Mouse (Mus musculus): ENCODE data around the gene C1qtnf6. TPM values are rescaled to one million over a fixed set of nuclear protein-coding genes. Genes with fewer than 3 reads are reported as not detected.

Gene C1qtnf6
- polyA plus RNA-seq, 1 experiment from 2014 or later, result 25.5 TPM

GRCm38 (mm10) chr15:78563937-78564336 is 32.7 kb upstream of the C1qtnf6 start:
- H3K27ac ChIP-seq (ENCODE audit: low read length), result no peak overlapping the region
- H3K4me2 ChIP-seq (ENCODE audit: low read depth, low read length), result no peak overlapping the region
- no peaks in the 10 kb centered on the region for H3K4me1 ChIP-seq (ENCODE audit: control insufficient read depth, insufficient read depth, low read length)
- no peak overlapping the region for H3K4me3 ChIP-seq (ENCODE audit: low read length)
- no peaks in the 10 kb centered on the region for H3K36me3 ChIP-seq (ENCODE audit: control insufficient read depth, insufficient read depth, low read length)
- no peak overlapping the region for H3K9ac ChIP-seq (ENCODE audit: low read depth, low read length)
- no peaks in the 10 kb centered on the region for H3K27me3 ChIP-seq (replicated peaks; ENCODE audit: control insufficient read depth, insufficient read depth, low read length)
- H3K9me3 ChIP-seq (ENCODE audit: control insufficient read depth, low read length), result no peaks in the 10 kb centered on the region
- 72% methylated on average over 5 of the region's 5 CpGs for WGBS
- no peak for ATAC-seq

- Histone ChIP-seq H3K36me3 (ENCODE audit: control insufficient read depth, insufficient read depth, low read length) (no peaks in the 10 kb centered on the region), H3K4me1 (ENCODE audit: control insufficient read depth, insufficient read depth, low read length) (no peaks in the 10 kb centered on the region), H3K4me2 (ENCODE audit: low read depth, low read length) (no peak overlapping the region), H3K9ac (ENCODE audit: low read depth, low read length) (no peak overlapping the region), H3K27me3 (replicated peaks; ENCODE audit: control insufficient read depth, insufficient read depth, low read length) (no peaks in the 10 kb centered on the region), H3K4me3 (ENCODE audit: low read length) (no peak overlapping the region), H3K9me3 (ENCODE audit: control insufficient read depth, low read length) (no peaks in the 10 kb centered on the region), H3K27ac (ENCODE audit: low read length) (no peak overlapping the region)
- WGBS, result 95% methylated on average over 3 of the region's 3 CpGs
- ATAC-seq, result no peak
These were observed 32.1 kb upstream of the C1qtnf6 start for GRCm38 (mm10) chr15:78563344-78563743.

- H3K4me2 ChIP-seq (ENCODE audit: low read depth, low read length), result no peak overlapping the region
These were observed 28.1 kb upstream of the C1qtnf6 start for GRCm38 (mm10) chr15:78559141-78559979.

GRCm38 (mm10) chr15:78557693-78558535 is 26.7 kb upstream of the C1qtnf6 start:
- Histone ChIP-seq H3K27me3 (replicated peaks; ENCODE audit: control insufficient read depth, insufficient read depth, low read length) (no peaks in the 10 kb centered on the region), H3K9me3 (ENCODE audit: control insufficient read depth, low read length) (0 out of 2 replicates have a peak, but pooled peaks cover under 1% of the 10 kb centered on the region), H3K9ac (ENCODE audit: low read depth, low read length) (no peak overlapping the region), H3K27ac (ENCODE audit: low read length) (no peak overlapping the region), H3K4me2 (ENCODE audit: low read depth, low read length) (no peak overlapping the region), H3K36me3 (ENCODE audit: control insufficient read depth, insufficient read depth, low read length) (no peaks in the 10 kb centered on the region), H3K4me3 (ENCODE audit: low read length) (no peak overlapping the region), H3K4me1 (ENCODE audit: control insufficient read depth, insufficient read depth, low read length) (no peaks in the 10 kb centered on the region)
- 53% methylated on average over 10 of the region's 10 CpGs for WGBS
- no peak for ATAC-seq

More at GRCm38 (mm10) chr15:78559141-78559979, 28.1 kb upstream of the C1qtnf6 start:
- Histone ChIP-seq H3K4me3 (ENCODE audit: low read length) (no peak overlapping the region), H3K9me3 (ENCODE audit: control insufficient read depth, low read length) (no peaks in the 10 kb centered on the region), H3K9ac (ENCODE audit: low read depth, low read length) (no peak overlapping the region), H3K27ac (ENCODE audit: low read length) (no peak overlapping the region), H3K36me3 (ENCODE audit: control insufficient read depth, insufficient read depth, low read length) (no peaks in the 10 kb centered on the region), H3K27me3 (replicated peaks; ENCODE audit: control insufficient read depth, insufficient read depth, low read length) (no peaks in the 10 kb centered on the region), H3K4me1 (ENCODE audit: control insufficient read depth, insufficient read depth, low read length) (no peaks in the 10 kb centered on the region)
- ATAC-seq, result no peak
- WGBS, result 64% methylated on average over 11 of the region's 11 CpGs

GRCm38 (mm10) chr15:78554545-78555313 is 23.5 kb upstream of the C1qtnf6 start:
- Histone ChIP-seq H3K9ac (ENCODE audit: low read depth, low read length) (no peak overlapping the region), H3K4me3 (ENCODE audit: low read length) (no peak overlapping the region)

DNA sequence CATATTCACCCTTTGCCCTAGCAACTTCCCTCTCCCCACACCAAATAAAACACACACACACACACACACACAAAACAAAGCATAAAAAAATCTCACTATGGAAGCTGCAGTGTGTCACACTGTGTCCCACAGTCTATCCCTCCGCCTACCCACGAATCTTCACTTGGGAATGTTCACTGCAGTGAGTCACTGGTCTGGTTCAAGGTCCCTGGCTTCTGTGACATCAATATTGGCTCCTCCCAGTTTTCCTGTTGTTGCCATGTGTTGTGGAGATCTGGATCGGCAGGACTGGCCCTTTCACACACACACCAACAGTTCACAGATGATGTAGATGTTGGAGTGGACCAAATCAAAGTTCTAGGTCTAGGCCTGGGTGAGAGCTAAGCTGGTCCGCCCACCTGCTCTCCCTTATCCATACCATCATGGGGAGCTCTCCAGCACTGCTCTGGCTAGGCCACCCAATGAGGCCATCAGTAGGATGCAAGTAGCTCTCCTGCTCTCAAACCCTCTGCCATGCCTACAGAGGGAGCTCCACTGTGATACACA is 18.0 kb upstream of the C1qtnf6 start:
- ATAC-seq, result no peak

More at GRCm38 (mm10) chr15:78554545-78555313, 23.5 kb upstream of the C1qtnf6 start:
- H3K36me3 ChIP-seq (ENCODE audit: control insufficient read depth, insufficient read depth, low read length), result no peaks in the 10 kb centered on the region
- no peak for ATAC-seq
- H3K9me3 ChIP-seq (ENCODE audit: control insufficient read depth, low read length), result 0 out of 2 replicates have a peak, but pooled peaks cover 5% of the 10 kb centered on the region
- WGBS, result 59% methylated on average over 25 of the region's 25 CpGs
- no peaks in the 10 kb centered on the region for H3K4me1 ChIP-seq (ENCODE audit: control insufficient read depth, insufficient read depth, low read length)
- no peaks in the 10 kb centered on the region for H3K27me3 ChIP-seq (replicated peaks; ENCODE audit: control insufficient read depth, insufficient read depth, low read length)
- no peak overlapping the region for H3K27ac ChIP-seq (ENCODE audit: low read length)
- H3K4me2 ChIP-seq (ENCODE audit: low read depth, low read length), result no peak overlapping the region

GRCm38 (mm10) chr15:78548711-78549110 is 17.5 kb upstream of the C1qtnf6 start:
- no peak overlapping the region for H3K4me2 ChIP-seq (ENCODE audit: low read depth, low read length)
- H3K4me1 ChIP-seq (ENCODE audit: control insufficient read depth, insufficient read depth, low read length), result peaks cover 12% of the 10 kb centered on the region
- WGBS, result 59% methylated on average over 8 of the region's 8 CpGs
- H3K9me3 ChIP-seq (ENCODE audit: control insufficient read depth, low read length), result 0 out of 2 replicates have a peak, but pooled peaks cover 5% of the 10 kb centered on the region
- no peak overlapping the region for H3K27ac ChIP-seq (ENCODE audit: low read length)
- no peaks in the 10 kb centered on the region; the same call in 1 of the 2 replicates for H3K27me3 ChIP-seq (replicated peaks; ENCODE audit: control insufficient read depth, insufficient read depth, low read length)
- no peak overlapping the region for H3K4me3 ChIP-seq (ENCODE audit: low read length)
- no peak overlapping the region for H3K9ac ChIP-seq (ENCODE audit: low read depth, low read length)
- no peaks in the 10 kb centered on the region for H3K36me3 ChIP-seq (ENCODE audit: control insufficient read depth, insufficient read depth, low read length)
- ATAC-seq, result no peak

More for the DNA sequence above, 18.0 kb upstream of the C1qtnf6 start:
- Histone ChIP-seq H3K4me3 (ENCODE audit: low read length) (no peak overlapping the region), H3K27ac (ENCODE audit: low read length) (no peak overlapping the region), H3K4me2 (ENCODE audit: low read depth, low read length) (no peak overlapping the region), H3K27me3 (replicated peaks; ENCODE audit: control insufficient read depth, insufficient read depth, low read length) (no peaks in the 10 kb centered on the region; the same call in 1 of the 2 replicates), H3K4me1 (ENCODE audit: control insufficient read depth, insufficient read depth, low read length) (peaks cover 12% of the 10 kb centered on the region), H3K36me3 (ENCODE audit: control insufficient read depth, insufficient read depth, low read length) (no peaks in the 10 kb centered on the region), H3K9me3 (ENCODE audit: control insufficient read depth, low read length) (0 out of 2 replicates have a peak, but pooled peaks cover 5% of the 10 kb centered on the region), H3K9ac (ENCODE audit: low read depth, low read length) (no peak overlapping the region)
- 69% methylated on average over 4 of the region's 4 CpGs for WGBS

DNA sequence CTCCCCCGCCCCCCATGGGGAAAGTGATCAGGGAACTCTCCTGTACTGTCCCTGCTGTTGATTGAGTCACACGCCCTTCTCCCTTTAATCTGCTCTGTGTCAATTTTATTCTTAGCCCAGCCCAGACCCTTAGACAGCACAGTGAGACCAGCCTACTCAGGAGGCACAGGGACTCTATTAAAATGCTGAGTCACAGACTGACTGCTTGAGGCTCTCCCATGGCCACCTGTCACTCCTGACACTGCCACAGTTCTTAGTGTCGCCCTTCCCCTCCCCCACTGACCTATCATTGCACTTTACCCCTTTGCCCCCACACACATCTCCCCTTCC is 17.1 kb upstream of the C1qtnf6 start:
- Histone ChIP-seq H3K27ac (ENCODE audit: low read length) (no peak overlapping the region), H3K4me2 (ENCODE audit: low read depth, low read length) (no peak overlapping the region), H3K27me3 (replicated peaks; ENCODE audit: control insufficient read depth, insufficient read depth, low read length) (no peaks in the 10 kb centered on the region; the same call in 1 of the 2 replicates), H3K36me3 (ENCODE audit: control insufficient read depth, insufficient read depth, low read length) (no peaks in the 10 kb centered on the region), H3K9ac (ENCODE audit: low read depth, low read length) (no peak overlapping the region), H3K9me3 (ENCODE audit: control insufficient read depth, low read length) (0 out of 2 replicates have a peak, but pooled peaks cover 5% of the 10 kb centered on the region), H3K4me1 (ENCODE audit: control insufficient read depth, insufficient read depth, low read length) (peaks cover 12% of the 10 kb centered on the region), H3K4me3 (ENCODE audit: low read length) (no peak overlapping the region)
- whole genome bisulfite sequencing, result 34% methylated on average over 3 of the region's 3 CpGs
- ATAC-seq, result peak; percentile 74

Measured in intestine, embryonic 16.5 days (tissue).